ENCODE assay signal across 22 mouse cellular contexts in the genomic region with DNA sequence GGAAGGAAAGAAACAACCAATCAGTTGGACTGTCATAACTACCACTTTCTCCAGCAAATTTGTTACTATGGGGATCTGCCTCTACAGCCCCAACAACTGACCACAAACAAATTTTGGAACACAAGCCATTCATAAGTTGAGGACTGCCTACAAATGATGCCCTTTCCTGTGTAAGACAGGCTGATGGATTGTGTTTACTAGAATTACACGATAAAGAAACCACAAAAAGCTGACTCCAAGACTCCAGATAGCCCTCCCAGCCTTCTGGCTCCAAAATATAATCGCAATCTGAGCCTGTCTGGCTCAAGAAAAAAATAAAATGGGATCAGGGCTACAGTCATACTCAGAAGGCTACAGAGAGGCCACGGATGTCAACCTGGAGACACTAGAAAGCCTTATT. TPM values are rescaled to one million over a fixed set of nuclear protein-coding genes. Genes with fewer than 3 reads are reported as not detected.
DNase-seq lines count a peak whose midpoint lies in the region; ATAC-seq and TF ChIP-seq lines count a peak whose summit lies in the region.
"Had no signal": no experiment of that assay in that cellular context is flagged by ENCODE, and none has a peak within 500 bp of the region (broad histone marks: within the 10 kb centered on the region; RNA-seq: fewer than 3 reads in every experiment).

No protein-coding gene starts in this region.

- peak overlapping the region; percentile 41; the same call in 1 of the 2 replicates for H3K27ac ChIP-seq in forebrain, postnatal 0 days (ENCODE audit: low read depth, low read length)
- no peak overlapping the region for H3K27ac ChIP-seq in forebrain, embryonic 16.5 days (ENCODE audit: low read length)
- no peak overlapping the region for H3K27ac ChIP-seq in midbrain, embryonic 11.5 days (ENCODE audit: low read depth, low read length)
- no peak overlapping the region for H3K27ac ChIP-seq in midbrain, postnatal 0 days (ENCODE audit: low read depth, low read length)
- H3K27ac ChIP-seq: kidney, postnatal 0 days; neural tube, embryonic 12.5 days had no signal

- no peak overlapping the region for H3K4me2 ChIP-seq in forebrain, postnatal 0 days (ENCODE audit: low read depth)
- no peak overlapping the region for H3K4me2 ChIP-seq in forebrain, embryonic 16.5 days (ENCODE audit: low read length)
- no peak overlapping the region for H3K4me2 ChIP-seq in midbrain, embryonic 11.5 days
- no peak overlapping the region for H3K4me2 ChIP-seq in midbrain, postnatal 0 days (ENCODE audit: low read depth, low read length, poor library complexity, severe bottlenecking)
- H3K4me2 ChIP-seq in myocyte (ENCODE audit: low read depth): no peak overlapping the region
- H3K4me2 ChIP-seq: forebrain, embryonic 12.5 days; limb, embryonic 15.5 days; neural tube, embryonic 12.5 days had no signal

- H3K79me2 ChIP-seq in myocyte (ENCODE audit: control insufficient read depth, insufficient read depth): no peaks in the 10 kb centered on the region

- H3K4me1 ChIP-seq in forebrain, postnatal 0 days (ENCODE audit: insufficient read depth): 0 out of 2 replicates have a peak, but pooled peaks cover 4% of the 10 kb centered on the region
- H3K4me1 ChIP-seq in forebrain, embryonic 16.5 days (replicated peaks; ENCODE audit: control insufficient read depth, insufficient read depth, low read length): peaks cover 17% of the 10 kb centered on the region
- no peaks in the 10 kb centered on the region for H3K4me1 ChIP-seq in midbrain, embryonic 11.5 days (ENCODE audit: control insufficient read depth, insufficient read depth, low read length)
- no peaks in the 10 kb centered on the region for H3K4me1 ChIP-seq in midbrain, postnatal 0 days (ENCODE audit: insufficient read depth, low read length)
- H3K4me1 ChIP-seq: neural tube, embryonic 12.5 days had no signal

- DNase-seq in forebrain, postnatal 0 days: no peak
- peak; percentile 3 for DNase-seq in kidney, postnatal 14 days
- no peak for DNase-seq in kidney, adult 8-10 months
- DNase-seq in midbrain, embryonic 11.5 days (ENCODE audit: low spot score, missing footprints): peak; percentile 81
- DNase-seq in midbrain, postnatal 0 days (ENCODE audit: low spot score): no peak
- DNase-seq in spleen, postnatal 10 days (ENCODE audit: low spot score in 2 of 2): no peak
- DNase-seq: adrenal gland, postnatal 25 days; cerebellum, adult 18-20 months; cerebellum, postnatal 36 days; gastrocnemius, postnatal 25 days; lung, postnatal 14 days had no signal

- H3ac ChIP-seq in myocyte (ENCODE audit: control insufficient read depth, insufficient read length): no peak overlapping the region

- H3K9ac ChIP-seq in forebrain, postnatal 0 days: no peak overlapping the region
- H3K9ac ChIP-seq in forebrain, embryonic 16.5 days (replicated peaks; ENCODE audit: low read depth, low read length): no peak overlapping the region
- no peak overlapping the region for H3K9ac ChIP-seq in midbrain, embryonic 11.5 days (ENCODE audit: low read length)
- H3K9ac ChIP-seq in midbrain, postnatal 0 days (replicated peaks; ENCODE audit: low read length, poor library complexity, severe bottlenecking): no peak overlapping the region
- H3K9ac ChIP-seq: forebrain, embryonic 12.5 days; limb, embryonic 15.5 days; neural tube, embryonic 12.5 days had no signal

- no peaks in the 10 kb centered on the region for H3K27me3 ChIP-seq in forebrain, postnatal 0 days (ENCODE audit: insufficient read depth, low read length)
- no peaks in the 10 kb centered on the region for H3K27me3 ChIP-seq in forebrain, embryonic 16.5 days (replicated peaks; ENCODE audit: control insufficient read depth, insufficient read depth, low read length)
- H3K27me3 ChIP-seq in midbrain, embryonic 11.5 days (ENCODE audit: control insufficient read depth, insufficient read depth, low read length): no peaks in the 10 kb centered on the region
- no peaks in the 10 kb centered on the region for H3K27me3 ChIP-seq in midbrain, postnatal 0 days (ENCODE audit: insufficient read depth, low read length)
- no peaks in the 10 kb centered on the region for H3K27me3 ChIP-seq in myocyte (ENCODE audit: control insufficient read depth, insufficient read depth, insufficient read length)
- H3K27me3 ChIP-seq: forebrain, embryonic 12.5 days; limb, embryonic 15.5 days; neural tube, embryonic 12.5 days had no signal

- no peaks in the 10 kb centered on the region for H3K36me3 ChIP-seq in forebrain, postnatal 0 days (ENCODE audit: insufficient read depth)
- no peaks in the 10 kb centered on the region for H3K36me3 ChIP-seq in forebrain, embryonic 16.5 days (ENCODE audit: control insufficient read depth, insufficient read depth)
- H3K36me3 ChIP-seq in midbrain, embryonic 11.5 days (ENCODE audit: control insufficient read depth, insufficient read depth, low read length): no peaks in the 10 kb centered on the region
- no peaks in the 10 kb centered on the region for H3K36me3 ChIP-seq in midbrain, postnatal 0 days (ENCODE audit: insufficient read depth, low read length)
- H3K36me3 ChIP-seq in myocyte (ENCODE audit: control insufficient read depth, insufficient read depth): no peaks in the 10 kb centered on the region
- H3K36me3 ChIP-seq: forebrain, embryonic 12.5 days; limb, embryonic 15.5 days; neural tube, embryonic 12.5 days had no signal

- TF ChIP-seq CTCF in forebrain, postnatal 0 days (IDR thresholded peaks at IDR 0.05; ENCODE audit: low read depth): no peak
- TF ChIP-seq CTCF in midbrain, postnatal 0 days (IDR thresholded peaks at IDR 0.05): no peak

- ATAC-seq in forebrain, postnatal 0 days: no peak
- no peak for ATAC-seq in forebrain, embryonic 16.5 days
- ATAC-seq in midbrain, embryonic 11.5 days (ENCODE audit: low FRiP score): no peak
- no peak for ATAC-seq in midbrain, postnatal 0 days (ENCODE audit: low FRiP score)

- no peak for TF ChIP-seq POLR2A in myocyte (IDR thresholded peaks at IDR 0.05; ENCODE audit: insufficient read length, low read depth)

- no peak overlapping the region for H3K4me3 ChIP-seq in forebrain, postnatal 0 days (ENCODE audit: low read depth, low read length)
- no peak overlapping the region for H3K4me3 ChIP-seq in forebrain, embryonic 16.5 days (replicated peaks; ENCODE audit: low read length)
- no peak overlapping the region for H3K4me3 ChIP-seq in midbrain, embryonic 11.5 days (ENCODE audit: low read depth, low read length)
- H3K4me3 ChIP-seq in midbrain, postnatal 0 days (ENCODE audit: low read depth, low read length): no peak overlapping the region
- no peak overlapping the region for H3K4me3 ChIP-seq in myocyte
- H3K4me3 ChIP-seq: forebrain, embryonic 12.5 days; limb, embryonic 15.5 days; neural tube, embryonic 12.5 days had no signal

- H3K9me3 ChIP-seq in forebrain, postnatal 0 days (ENCODE audit: low read length): no peaks in the 10 kb centered on the region
- no peaks in the 10 kb centered on the region for H3K9me3 ChIP-seq in forebrain, embryonic 16.5 days (ENCODE audit: control insufficient read depth, low read length)
- no peaks in the 10 kb centered on the region for H3K9me3 ChIP-seq in midbrain, embryonic 11.5 days (ENCODE audit: control insufficient read depth, low read length)
- H3K9me3 ChIP-seq in midbrain, postnatal 0 days (ENCODE audit: low read length): no peaks in the 10 kb centered on the region
- H3K9me3 ChIP-seq: forebrain, embryonic 12.5 days; limb, embryonic 15.5 days; neural tube, embryonic 12.5 days had no signal

- 78% methylated on average over 3 of the region's 3 CpGs for WGBS in forebrain, postnatal 0 days
- WGBS in forebrain, embryonic 16.5 days: 84% methylated on average over 3 of the region's 3 CpGs
- 93% methylated on average over 3 of the region's 3 CpGs for WGBS in midbrain, embryonic 11.5 days
- 90% methylated on average over 3 of the region's 3 CpGs for WGBS in midbrain, postnatal 0 days

TF ChIP-seq in myocyte, 11 proteins besides CTCF, POLR2A, EP300 and RAD21:
- no peak for TF ChIP-seq POLR2AphosphoS2 (IDR thresholded peaks at IDR 0.05; ENCODE audit: insufficient read length, low read depth)
- no peak for TF ChIP-seq USF1 (IDR thresholded peaks at IDR 0.05; ENCODE audit: low read depth)
- TF ChIP-seq CEBPB (IDR thresholded peaks at IDR 0.05; ENCODE audit: insufficient read depth, poor library complexity, severe bottlenecking): 0 out of 2 replicates have a peak, but pooled peaks have one; percentile 4

RNA-seq across cellular contexts. Expression of a gene that starts 20.2 kb away (rescaled TPM):
- total RNA-seq in forebrain, postnatal 0 days (2014; rRNA removed): 0.08 TPM in 1 of 2 replicates, not detected in the other
- polyA plus RNA-seq in forebrain, postnatal 0 days (2015; fragmentation: Nextera tagmentation; extraction: Ambion mirVana): not detected in 2 replicates
- not detected in 2 replicates for polyA plus RNA-seq in forebrain, embryonic 16.5 days (2015; fragmentation: Nextera tagmentation; extraction: Ambion mirVana)
- not detected in 2 replicates for polyA plus RNA-seq in midbrain, embryonic 11.5 days (2014; fragmentation: Nextera tagmentation; extraction: Ambion mirVana)
- total RNA-seq in midbrain, postnatal 0 days (2014; rRNA removed): not detected in 2 replicates
- polyA plus RNA-seq in midbrain, postnatal 0 days (2015; fragmentation: Nextera tagmentation; extraction: Ambion mirVana): not detected in 2 replicates
- not detected for polyA plus RNA-seq in myocyte (2012; fragmentation: generic; extraction: Trizol)
- total RNA-seq: adrenal gland, postnatal 25 days; gastrocnemius, postnatal 25 days; heart, postnatal 25 days; layer of hippocampus, postnatal 10 days; left cerebral cortex, postnatal 10 days; megakaryocyte-erythroid progenitor cell, adult 5-6 weeks had no signal
- polyA plus RNA-seq: embryonic facial prominence, embryonic 11.5 days; forebrain, embryonic 12.5 days; kidney, postnatal 0 days; limb, embryonic 15.5 days; neural tube, embryonic 12.5 days had no signal

Comparison
In these comparisons a context has a peak if more than half of its experiments do, and no peak if none do; other contexts are left out.
1. DNase-seq: peak in kidney, postnatal 14 days (single experiment) and midbrain, embryonic 11.5 days (single experiment); none in forebrain, postnatal 0 days (single experiment), kidney, adult 8-10 months (0 of 2), midbrain, postnatal 0 days (single experiment) and spleen, postnatal 10 days (0 of 2).